Comparison of ENCODE assay signal across 19 mouse cellular contexts in genomic region chr14:106980752-106981151, GRCm38 (mm10).
DNase-seq lines count a peak whose midpoint lies in the region; ATAC-seq and TF ChIP-seq lines count a peak whose summit lies in the region.
"Had no signal": no experiment of that assay in that cellular context is flagged by ENCODE, and none has a peak within 500 bp of the region (broad histone marks: within the 10 kb centered on the region; RNA-seq: fewer than 3 reads in every experiment).

No protein-coding gene starts in this region.

- peaks cover 12% of the 10 kb centered on the region for H3K4me1 ChIP-seq in midbrain, embryonic 10.5 days
- no peaks in the 10 kb centered on the region for H3K4me1 ChIP-seq in midbrain, embryonic 16.5 days (ENCODE audit: control insufficient read depth, insufficient read depth, low read length)
- no peaks in the 10 kb centered on the region for H3K4me1 ChIP-seq in kidney, embryonic 14.5 days (ENCODE audit: control insufficient read depth, insufficient read depth, low read length)
- no peaks in the 10 kb centered on the region for H3K4me1 ChIP-seq in kidney, adult 2 months (ENCODE audit: control insufficient read depth, insufficient read depth, low read length)
- H3K4me1 ChIP-seq: hindbrain, embryonic 13.5 days; limb, embryonic 15.5 days; midbrain, embryonic 15.5 days had no signal

- DNase-seq in midbrain, embryonic 10.5 days (ENCODE audit: low spot score) = peak; percentile 56
- peak; percentile 33 for DNase-seq in R1 (ENCODE audit: low read depth, low spot score)
- peak; percentile 86 for DNase-seq in embryo, embryonic 10.5 days (ENCODE audit: low spot score)
- DNase-seq in mesoderm, embryonic 11.5 days (ENCODE audit: low read depth, low spot score) = peak; percentile 58
- DNase-seq in kidney, adult 2 months = no peak
- DNase-seq: adrenal gland, postnatal 14 days; cerebellum, adult 2 months; gastrocnemius, postnatal 14 days; kidney, postnatal 10 days; lung, adult 2 months; lung, postnatal 4 days; thymus, postnatal 14 days had no signal

- H3K27me3 ChIP-seq in midbrain, embryonic 10.5 days (ENCODE audit: low read depth, poor library complexity, severe bottlenecking) = no peaks in the 10 kb centered on the region
- H3K27me3 ChIP-seq in midbrain, embryonic 16.5 days (ENCODE audit: control insufficient read depth, insufficient read depth, low read depth, low read length) = no peaks in the 10 kb centered on the region
- no peaks in the 10 kb centered on the region for H3K27me3 ChIP-seq in kidney, embryonic 14.5 days (ENCODE audit: control insufficient read depth, insufficient read depth, low read length)
- H3K27me3 ChIP-seq in kidney, adult 2 months (replicated peaks; ENCODE audit: control insufficient read depth, insufficient read depth, low read length) = no peaks in the 10 kb centered on the region
- H3K27me3 ChIP-seq: hindbrain, embryonic 13.5 days; limb, embryonic 15.5 days; midbrain, embryonic 15.5 days had no signal

- H3K27ac ChIP-seq in midbrain, embryonic 10.5 days (replicated peaks) = no peak overlapping the region; the same call in 1 of the 2 replicates
- no peak overlapping the region for H3K27ac ChIP-seq in midbrain, embryonic 16.5 days (ENCODE audit: low read length)
- H3K27ac ChIP-seq in kidney, embryonic 14.5 days (ENCODE audit: low read depth, low read length) = no peak overlapping the region
- no peak overlapping the region for H3K27ac ChIP-seq in kidney, adult 2 months (ENCODE audit: insufficient read depth, low read depth, low read length)
- H3K27ac ChIP-seq: hindbrain, embryonic 13.5 days; limb, embryonic 15.5 days; midbrain, embryonic 15.5 days had no signal

- H3K4me3 ChIP-seq in midbrain, embryonic 10.5 days = no peak overlapping the region
- no peak overlapping the region for H3K4me3 ChIP-seq in midbrain, embryonic 16.5 days (ENCODE audit: low read depth, low read length)
- H3K4me3 ChIP-seq in kidney, embryonic 14.5 days (ENCODE audit: low read length) = no peak overlapping the region
- H3K4me3 ChIP-seq in kidney, adult 2 months (ENCODE audit: insufficient read depth, low read depth, low read length) = no peak overlapping the region
- H3K4me3 ChIP-seq: hindbrain, embryonic 13.5 days; limb, embryonic 15.5 days; midbrain, embryonic 15.5 days had no signal

- TF ChIP-seq POLR2A in kidney, adult 2 months (IDR thresholded peaks at IDR 0.05; ENCODE audit: low read depth, low read length) = no peak

- ATAC-seq in midbrain, embryonic 16.5 days = no peak
- ATAC-seq in kidney, embryonic 14.5 days (ENCODE audit: low FRiP score, low TSS enrichment) = no peak
- ATAC-seq: activated CD4-positive, CD25-positive, alpha-beta regulatory T cell, adult 4 months; intestine, embryonic 16.5 days; midbrain, embryonic 15.5 days had no signal

- 14% methylated on average over 4 of the region's 4 CpGs for WGBS in midbrain, embryonic 10.5 days
- 10% methylated on average over 4 of the region's 4 CpGs for WGBS in midbrain, embryonic 16.5 days
- WGBS in kidney, embryonic 14.5 days = 45% methylated on average over 4 of the region's 4 CpGs
- WGBS in kidney, adult 2 months = 62% methylated on average over 4 of the region's 4 CpGs

- H3K9me3 ChIP-seq in midbrain, embryonic 10.5 days (replicated peaks) = no peaks in the 10 kb centered on the region
- H3K9me3 ChIP-seq in midbrain, embryonic 16.5 days (replicated peaks; ENCODE audit: control insufficient read depth, low read length, poor library complexity, severe bottlenecking) = no peaks in the 10 kb centered on the region
- H3K9me3 ChIP-seq in kidney, embryonic 14.5 days (ENCODE audit: control insufficient read depth, low read length) = no peaks in the 10 kb centered on the region
- H3K9me3 ChIP-seq: hindbrain, embryonic 13.5 days; limb, embryonic 15.5 days; midbrain, embryonic 15.5 days had no signal

- H3K9ac ChIP-seq in midbrain, embryonic 16.5 days (ENCODE audit: low read depth, low read length) = no peak overlapping the region
- H3K9ac ChIP-seq in kidney, embryonic 14.5 days (ENCODE audit: low read depth, low read length) = no peak overlapping the region
- H3K9ac ChIP-seq: hindbrain, embryonic 13.5 days; limb, embryonic 15.5 days; midbrain, embryonic 15.5 days had no signal

- H3K4me2 ChIP-seq in midbrain, embryonic 16.5 days (ENCODE audit: low read length) = no peak overlapping the region
- H3K4me2 ChIP-seq in kidney, embryonic 14.5 days (replicated peaks; ENCODE audit: low read depth, low read length) = no peak overlapping the region
- H3K4me2 ChIP-seq: hindbrain, embryonic 13.5 days; limb, embryonic 15.5 days; midbrain, embryonic 15.5 days had no signal

- H3K36me3 ChIP-seq in midbrain, embryonic 10.5 days = no peaks in the 10 kb centered on the region
- H3K36me3 ChIP-seq in midbrain, embryonic 16.5 days (ENCODE audit: control insufficient read depth, insufficient read depth, low read length) = no peaks in the 10 kb centered on the region
- no peaks in the 10 kb centered on the region for H3K36me3 ChIP-seq in kidney, embryonic 14.5 days (ENCODE audit: control insufficient read depth, insufficient read depth, low read length)
- no peaks in the 10 kb centered on the region for H3K36me3 ChIP-seq in kidney, adult 2 months (ENCODE audit: control insufficient read depth, insufficient read depth, low read length)
- H3K36me3 ChIP-seq: hindbrain, embryonic 13.5 days; limb, embryonic 15.5 days; midbrain, embryonic 15.5 days had no signal

- TF ChIP-seq CTCF in kidney, adult 2 months (conservative IDR thresholded peaks at IDR 0.05; ENCODE audit: insufficient read depth, insufficient read length, low read depth, low read length) = no peak
